Mouse (Mus musculus) naive thymus-derived CD4-positive, alpha-beta T cell, adult 5 months (primary cell): ENCODE results near the gene Tnfsf4. TPM values are rescaled to one million over a fixed set of nuclear protein-coding genes. Genes with fewer than 3 reads are reported as not detected.

ENCODE experiments used
- polyA plus RNA-seq: library from polyadenylated mRNA; unstranded; fragments of 100-300 nt; shearing (Covaris generic); gene quantifications from one replicate; pipeline ENCODE4 v1.2.1, GENCODE M21; 2017

Gene Tnfsf4
- 0.31 TPM for polyA plus RNA-seq

GRCm38 (mm10) chr1:161394931-161395459, at the start of gene Tnfsf4:
Gene Tnfsf4, plus strand, starts transcription at chr1:161395409.

Other genes with a start within 250 kb of the Tnfsf4 start
- not detected for gene Tex50, start 236.1 kb upstream of the Tnfsf4 start, polyA plus RNA-seq
- 1,237 TPM for gene Prdx6, start 144.2 kb upstream of the Tnfsf4 start, polyA plus RNA-seq
- gene Tnfsf18, start 99.2 kb downstream of the Tnfsf4 start, polyA plus RNA-seq = not detected